Mouse (Mus musculus) liver, embryonic 14.5 days (tissue): ENCODE data around the gene Il34. TPM values are rescaled to one million over a fixed set of nuclear protein-coding genes. Genes with fewer than 3 reads are reported as not detected.

Experiments used
- ATAC-seq: fragments of 200-750 bp; cut with Nextera tagmentation; 2 replicates; pipeline ENCODE4 v1.8.0; 2017; ENCODE audit warnings: moderate number of reproducible peaks, mild to moderate bottlenecking, moderate library complexity; ENCODE audit not compliant: insufficient read depth
- DNase-seq, 3 experiments: peaks; one replicate each; pipeline ENCODE4 v3.0.0-alpha.2; 2012 to 2013; ENCODE audit warnings: low read depth in 3 of 3, low spot score in 3 of 3
- H3K27ac ChIP-seq: fragments of 300-500 bp; sonication (generic); 2 replicates; pipeline ENCODE4 v1.5.1; 2014; ENCODE audit warnings: moderate library complexity, mild to moderate bottlenecking, control low read depth, inconsistent platforms
- H3K27me3 ChIP-seq: fragments of 300-500 bp; sonication (generic); 2 replicates; pipeline ENCODE4 v1.6.1; 2014; ENCODE audit warnings: mild to moderate bottlenecking, low read length, moderate library complexity; ENCODE audit not compliant: control insufficient read depth, insufficient read depth
- H3K36me3 ChIP-seq: fragments of 300-500 bp; sonication (generic); replicated peaks from 2 replicates; pipeline ENCODE4 v1.6.1; 2014; ENCODE audit warnings: low read depth; ENCODE audit not compliant: control insufficient read depth, insufficient read depth
- H3K4me1 ChIP-seq, 2 experiments: fragments of 200-500 bp in 1 of 2; fragments of 300-500 bp in 1 of 2; sonication (generic) in 1 of 2; replicated peaks; 2 replicates each; pipeline ENCODE4 v1.6.1; 2012 to 2014; ENCODE audit warnings: antibody characterized with exemption in 1 of 2, inconsistent platforms in 1 of 2, low read length in 1 of 2; ENCODE audit not compliant: control insufficient read depth in 2 of 2, insufficient read depth in 2 of 2
- H3K4me2 ChIP-seq: fragments of 300-500 bp; sonication (generic); 2 replicates; pipeline ENCODE4 v1.6.1; 2014; ENCODE audit warnings: low read depth, mild to moderate bottlenecking, control low read depth, moderate library complexity
- H3K4me3 ChIP-seq, 2 experiments: fragments of 200-500 bp in 1 of 2; fragments of 300-500 bp in 1 of 2; sonication (generic) in 1 of 2; 2 replicates each; pipeline ENCODE4 v1.5.1; 2012 to 2014; ENCODE audit warnings: low read depth in 2 of 2, low read length in 2 of 2, mild to moderate bottlenecking in 2 of 2, control low read depth in 1 of 2, inconsistent platforms in 1 of 2, moderate library complexity in 1 of 2; ENCODE audit not compliant: insufficient read depth in 1 of 2
- H3K9ac ChIP-seq: fragments of 300-500 bp; sonication (generic); replicated peaks from 2 replicates; pipeline ENCODE4 v1.6.1; 2014; ENCODE audit warnings: mild to moderate bottlenecking, control low read depth, moderate library complexity
- H3K9me3 ChIP-seq: fragments of 300-500 bp; sonication (generic); 2 replicates; pipeline ENCODE4 v1.6.1; 2016; ENCODE audit warnings: low read length, mixed read lengths; ENCODE audit not compliant: control insufficient read depth
- CTCF ChIP-seq: IDR thresholded peaks from 2 replicates; pipeline ENCODE4 v1.5.1; 2016; ENCODE audit warnings: antibody characterized with exemption, low read depth, control low read depth
- EP300 ChIP-seq: IDR thresholded peaks from 2 replicates; pipeline ENCODE4 v1.6.1; 2016; ENCODE audit warnings: antibody characterized with exemption, low read depth
- WGBS: fragments of 180-500 bp; shearing (Covaris S2); extraction: QIAGEN DNeasy Blood & Tissue Kit; methylation state at CpG from one replicate; pipeline ENCODE4 v1.1.7; 2014; ENCODE audit not compliant: insufficient replicate concordance; 5-methylcytosine and 5-hydroxymethylcytosine counted together
- polyA plus RNA-seq, 2 experiments: library from polyadenylated mRNA; depleted of rRNA in 1 of 2; stranded (reverse) in 1 of 2; unstranded in 1 of 2; fragments of >200 nt; fragmentation: Nextera tagmentation in 1 of 2; extraction: Ambion mirVana in 1 of 2; gene quantifications; 2 replicates each; pipeline versions ENCODE4 v1.2.1 to v1.2.3; 2012 to 2014

Il34 gene
- polyA plus RNA-seq, 2 experiments: not detected

- TF ChIP-seq EP300: no peak
- no peak for TF ChIP-seq CTCF
- no peak overlapping the region for H3K27ac ChIP-seq
- ATAC-seq: no peak
- no peaks in the 10 kb centered on the region for H3K4me1 ChIP-seq
- no peaks in the 10 kb centered on the region for H3K9me3 ChIP-seq
- no peak for DNase-seq
- no peak overlapping the region for H3K4me2 ChIP-seq
- no peaks in the 10 kb centered on the region for H3K36me3 ChIP-seq
- H3K27me3 ChIP-seq: no peaks in the 10 kb centered on the region
- no peak overlapping the region for H3K4me3 ChIP-seq
- WGBS: 77% methylated on average over 8 of the region's 8 CpGs
- H3K9ac ChIP-seq: no peak overlapping the region
Observed at GRCm38 (mm10) chr8:110733036-110733435, 72.7 kb downstream of the Il34 start.

GRCm38 (mm10) chr8:110731346-110731859 is 74.3 kb downstream of the Il34 start:
- no peaks in the 10 kb centered on the region for H3K27me3 ChIP-seq
- no peaks in the 10 kb centered on the region for H3K4me1 ChIP-seq
- 68% methylated on average over 8 of the region's 8 CpGs for WGBS
- H3K9me3 ChIP-seq: no peaks in the 10 kb centered on the region
- DNase-seq (no peak), ATAC-seq (no peak)
- no peak for TF ChIP-seq CTCF
- no peak for TF ChIP-seq EP300
- no peaks in the 10 kb centered on the region for H3K36me3 ChIP-seq
- H3K9ac ChIP-seq: no peak overlapping the region
- no peak overlapping the region for H3K27ac ChIP-seq
- no peak overlapping the region for H3K4me3 ChIP-seq
- no peak overlapping the region for H3K4me2 ChIP-seq

- Histone ChIP-seq H3K36me3 (no peaks in the 10 kb centered on the region), H3K9ac (no peak overlapping the region), H3K9me3 (no peaks in the 10 kb centered on the region), H3K27ac (no peak overlapping the region), H3K27me3 (peaks cover 11% of the 10 kb centered on the region), H3K4me2 (no peak overlapping the region), H3K4me3 (no peak overlapping the region), H3K4me1 (no peaks in the 10 kb centered on the region; a peak in 1 of 4 replicates)
- TF ChIP-seq EP300 (no peak), CTCF (peak; percentile 79)
- DNase-seq (no peak), ATAC-seq (no peak)
- 13% methylated on average over 18 of the region's 18 CpGs for WGBS
Observed at GRCm38 (mm10) chr8:110726893-110727292, 78.8 kb downstream of the Il34 start.

GRCm38 (mm10) chr8:110725084-110725838 is 80.5 kb downstream of the Il34 start:
- H3K36me3 ChIP-seq: no peaks in the 10 kb centered on the region
- H3K9ac ChIP-seq: no peak overlapping the region
- ATAC-seq (no peak), DNase-seq (no peak)
- H3K9me3 ChIP-seq: no peaks in the 10 kb centered on the region
- H3K4me2 ChIP-seq: no peak overlapping the region
- H3K27ac ChIP-seq: no peak overlapping the region
- 43% methylated on average over 7 of the region's 7 CpGs for WGBS
- TF ChIP-seq EP300 (no peak), CTCF (no peak)
- H3K4me1 ChIP-seq: peaks cover 0 to 2% of the 10 kb centered on the region in 2 experiments; a peak in 2 of 4 replicates
- H3K27me3 ChIP-seq: peaks cover 24% of the 10 kb centered on the region
- H3K4me3 ChIP-seq: no peak overlapping the region

- Histone ChIP-seq H3K4me3 (no peak overlapping the region), H3K9ac (no peak overlapping the region), H3K4me2 (no peak overlapping the region), H3K27ac (no peak overlapping the region), H3K9me3 (no peaks in the 10 kb centered on the region), H3K27me3 (peaks cover 28% of the 10 kb centered on the region), H3K36me3 (no peaks in the 10 kb centered on the region), H3K4me1 (peaks cover 0 to 2% of the 10 kb centered on the region in 2 experiments; a peak in 2 of 4 replicates)
- DNase-seq (no peak), ATAC-seq (no peak)
- TF ChIP-seq CTCF (no peak), EP300 (no peak)
- WGBS: 61% methylated on average over 3 of the region's 3 CpGs
Observed at GRCm38 (mm10) chr8:110724493-110724892, 81.2 kb downstream of the Il34 start.
